Mouse (Mus musculus) 416B (cell line): Measurements from ENCODE around the gene Crtc3.

Experiments
- DNase-seq: peaks from one replicate; pipeline ENCODE4 v3.0.0; 2011; ENCODE audit warnings: low read depth

The Crtc3 gene

GRCm38 (mm10) chr7:80688556-80689220 is at the start of gene Crtc3:
TSS of gene Crtc3 (minus strand) at chr7:80688877.
- peak; percentile 67 for DNase-seq

DNA sequence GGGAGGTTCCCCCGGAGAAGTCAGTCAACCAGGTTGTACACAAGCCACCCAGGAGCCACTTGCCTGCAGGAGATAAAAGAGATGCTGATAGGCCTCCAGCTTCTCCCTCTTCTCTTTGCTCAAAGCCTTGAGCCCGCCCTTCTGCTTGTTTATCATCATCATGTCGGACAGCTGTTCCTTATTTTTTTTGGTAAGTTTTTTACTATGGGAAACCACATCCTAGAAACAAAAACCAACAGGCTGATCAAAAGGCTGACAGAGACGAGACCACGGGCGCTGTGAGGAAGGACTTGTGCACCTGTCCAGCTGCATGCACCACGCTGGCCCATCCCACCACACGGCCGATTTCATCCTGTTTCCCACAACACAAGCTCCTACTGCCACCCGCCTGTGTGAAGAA is 47.5 kb upstream of the Crtc3 start:
- DNase-seq = peak; percentile 28

DNA sequence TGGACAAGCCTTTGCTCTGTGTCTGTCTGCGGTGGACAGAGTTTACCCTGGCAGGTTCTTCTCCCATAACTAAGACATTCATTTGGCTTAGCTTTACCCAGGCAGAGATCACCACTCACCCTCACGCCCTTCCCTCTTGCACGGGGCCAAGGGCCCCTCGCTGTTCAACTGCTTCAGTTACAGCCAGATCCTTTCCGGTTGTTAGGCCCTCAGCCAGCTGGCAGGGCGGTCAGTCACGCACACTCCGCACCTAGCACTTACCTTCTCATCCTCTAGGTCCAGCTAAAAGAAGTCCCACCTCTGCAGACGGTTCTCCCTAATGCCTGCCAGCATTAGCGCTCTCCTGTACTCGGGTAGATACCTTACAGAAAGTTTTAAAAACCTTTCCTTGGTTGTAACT is 44.3 kb upstream of the Crtc3 start:
- DNase-seq = no peak

DNA sequence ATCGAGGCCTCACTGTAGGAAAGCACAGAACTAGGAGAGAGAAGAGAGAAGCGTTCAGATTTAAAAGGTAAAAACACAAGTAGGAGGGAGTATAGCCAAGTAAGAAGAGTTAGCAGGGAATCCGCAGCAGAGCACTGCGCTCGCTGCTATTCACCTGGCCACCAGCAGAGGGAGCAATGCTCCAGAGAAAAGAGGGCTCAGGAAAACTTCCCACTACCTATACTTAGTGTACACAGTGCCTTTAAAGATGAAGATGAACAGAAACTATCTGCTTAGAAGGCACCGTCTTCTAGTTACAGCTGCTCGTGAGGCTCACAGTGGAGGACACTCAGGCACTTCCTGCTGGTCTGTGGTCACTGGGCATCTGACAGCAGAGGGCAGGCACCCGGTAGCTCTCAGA is 41.0 kb upstream of the Crtc3 start:
- peak; percentile 63 for DNase-seq

DNA sequence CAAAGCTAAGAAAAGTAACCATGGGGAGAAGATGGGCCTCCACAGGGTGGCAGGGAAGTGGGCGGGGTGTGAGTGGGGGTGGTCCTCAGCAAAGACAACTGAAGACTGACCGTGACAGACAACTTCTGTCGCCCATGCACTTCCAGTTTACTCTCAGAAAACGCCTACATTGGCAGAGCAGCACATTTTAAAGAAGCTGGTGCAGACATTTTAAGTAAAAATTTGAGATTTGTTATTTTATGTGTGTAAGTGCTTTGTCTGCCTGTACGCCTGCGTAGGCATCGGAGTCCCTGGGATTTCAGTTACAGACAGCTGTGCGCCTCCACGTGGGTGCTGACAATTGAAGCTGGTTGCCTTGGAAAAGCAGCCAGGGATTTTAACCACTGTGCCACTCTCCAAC is 32.4 kb upstream of the Crtc3 start:
- no peak for DNase-seq

DNA sequence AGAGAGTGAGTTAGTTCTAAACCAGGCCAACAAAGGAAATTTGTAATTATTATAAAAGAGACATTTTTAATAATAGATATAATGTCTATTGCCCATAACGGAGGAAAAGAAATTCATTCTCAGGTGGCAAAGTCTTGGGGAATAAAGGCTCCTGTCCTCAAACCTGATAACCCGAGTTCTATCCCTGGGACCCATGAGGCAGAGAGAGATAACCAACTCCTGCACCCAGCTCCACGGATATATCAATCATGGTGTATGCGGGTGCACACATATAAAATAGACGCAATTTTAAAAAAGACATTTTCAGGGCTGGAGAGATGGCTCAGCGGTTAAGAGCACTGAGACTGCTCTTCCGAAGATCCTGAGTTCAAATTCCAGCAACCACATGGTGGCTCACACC is 30.9 kb upstream of the Crtc3 start:
- DNase-seq = no peak

- no peak for DNase-seq
Observed at GRCm38 (mm10) chr7:80719038-80719437, 30.4 kb upstream of the Crtc3 start.

DNA sequence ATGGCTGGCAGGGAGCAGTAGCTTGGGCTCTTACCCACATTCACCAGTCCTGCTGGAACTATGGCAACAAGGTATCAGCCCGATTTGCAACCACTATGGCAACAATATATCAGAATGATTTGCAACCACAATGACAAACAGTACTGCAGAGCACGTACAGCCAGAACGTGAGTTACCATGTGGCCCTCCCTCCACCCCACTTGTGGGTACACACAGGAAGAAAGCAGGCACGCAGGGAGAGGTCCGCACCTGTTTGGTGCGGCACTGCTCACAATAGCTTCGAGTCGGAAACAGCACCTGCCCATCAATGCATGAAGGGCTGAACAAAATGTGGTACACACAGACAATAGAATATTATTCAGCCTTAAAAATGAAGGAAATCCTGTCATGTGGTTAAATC is 29.8 kb upstream of the Crtc3 start:
- no peak for DNase-seq

GRCm38 (mm10) chr7:80716758-80717157 is 28.1 kb upstream of the Crtc3 start:
- DNase-seq = no peak

GRCm38 (mm10) chr7:80715306-80715705 is 26.6 kb upstream of the Crtc3 start:
- DNase-seq = peak; percentile 97

DNA sequence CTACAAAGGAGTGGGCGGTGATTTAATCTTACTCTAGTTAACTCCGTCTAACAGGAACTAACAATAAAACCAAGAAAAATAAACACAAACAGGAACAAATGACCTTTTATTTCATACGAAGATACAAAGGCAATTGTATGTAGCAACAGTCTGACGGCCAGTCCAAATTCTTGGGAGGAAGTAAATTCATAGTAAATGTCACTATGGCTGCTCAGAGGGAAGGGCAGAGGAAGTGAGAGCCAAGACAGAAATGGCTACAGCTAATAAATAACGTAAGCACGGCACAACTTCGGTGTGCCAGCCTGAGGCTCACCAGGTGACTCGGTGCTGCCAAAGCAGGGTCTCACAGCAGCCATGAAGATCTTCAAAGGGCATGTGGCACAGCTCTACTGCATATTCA is 22.8 kb upstream of the Crtc3 start:
- DNase-seq = no peak

DNA sequence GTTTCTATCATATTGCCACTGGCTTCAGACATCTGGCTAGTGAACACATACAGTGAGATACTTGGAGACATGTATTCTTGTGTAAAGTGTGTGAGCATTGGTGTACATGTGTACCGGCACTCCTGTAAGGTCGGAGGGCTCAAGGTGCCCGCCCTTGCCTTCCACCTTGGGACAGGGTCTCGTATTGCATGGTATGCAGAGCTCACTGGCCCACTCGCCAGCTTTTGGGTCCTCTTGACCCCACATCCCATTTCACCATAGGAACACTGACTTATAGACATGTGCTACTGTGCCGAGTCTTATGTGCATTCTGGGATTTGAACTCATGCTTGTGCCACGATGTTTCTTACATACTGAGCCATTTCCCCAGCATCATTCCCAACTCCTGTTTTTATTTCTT is 21.7 kb upstream of the Crtc3 start:
- DNase-seq = no peak

DNA sequence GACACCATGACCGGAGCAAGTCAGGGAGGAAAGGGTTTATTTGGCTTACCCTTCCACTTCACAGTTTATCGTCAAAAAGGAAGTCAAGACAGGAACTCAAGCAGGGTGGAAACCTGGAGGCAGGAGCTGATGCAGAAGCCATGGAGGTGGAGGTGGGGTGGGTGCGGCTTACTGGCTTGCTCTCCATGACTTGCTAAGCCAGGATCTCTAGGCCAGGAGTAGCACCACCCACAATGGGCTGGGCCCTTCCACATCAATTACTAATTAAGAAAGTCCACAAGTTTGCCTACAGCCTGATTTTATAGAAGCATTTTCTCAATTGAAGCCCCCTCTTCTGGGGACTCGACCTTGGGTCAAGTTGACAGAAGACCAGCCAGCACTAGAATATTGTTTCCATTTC is 15.4 kb upstream of the Crtc3 start:
- no peak for DNase-seq

GRCm38 (mm10) chr7:80702510-80702909 is 13.8 kb upstream of the Crtc3 start:
- DNase-seq = no peak

- no peak for DNase-seq
Observed at GRCm38 (mm10) chr7:80699709-80700108, 11.0 kb upstream of the Crtc3 start.

GRCm38 (mm10) chr7:80698940-80699339 is 10.3 kb upstream of the Crtc3 start:
- no peak for DNase-seq

- no peak for DNase-seq
Observed at GRCm38 (mm10) chr7:80697859-80698258, 9.2 kb upstream of the Crtc3 start.

GRCm38 (mm10) chr7:80696903-80697302 is 8.2 kb upstream of the Crtc3 start:
- DNase-seq = peak; percentile 62

GRCm38 (mm10) chr7:80696334-80696733 is 7.7 kb upstream of the Crtc3 start:
- DNase-seq = no peak

- DNase-seq = no peak
Observed at GRCm38 (mm10) chr7:80692472-80692871, 3.8 kb upstream of the Crtc3 start.

- no peak for DNase-seq
Observed at GRCm38 (mm10) chr7:80691131-80691530, 2.5 kb upstream of the Crtc3 start.

DNA sequence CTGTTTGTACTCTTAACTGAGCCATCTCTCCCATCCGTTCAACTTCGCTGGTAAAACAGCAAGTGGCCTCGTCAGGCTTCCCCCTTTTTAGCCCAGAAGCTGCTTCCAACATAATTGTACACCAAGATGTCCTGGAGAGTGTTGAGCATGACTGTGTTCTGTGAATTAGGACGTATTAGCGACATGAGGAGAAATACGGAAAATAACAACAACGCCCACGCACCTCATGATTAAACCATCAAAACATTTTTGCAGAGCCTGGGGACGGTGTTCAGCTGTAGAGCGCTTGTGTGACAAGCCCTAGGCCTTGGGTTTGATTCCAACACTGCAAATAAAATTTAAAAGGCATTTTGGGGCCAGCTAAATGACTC is 529 bp upstream of the Crtc3 start:
- DNase-seq = no peak

- peak; percentile 74 for DNase-seq
Observed at GRCm38 (mm10) chr7:80687721-80688555, 739 bp downstream of the Crtc3 start.

DNA sequence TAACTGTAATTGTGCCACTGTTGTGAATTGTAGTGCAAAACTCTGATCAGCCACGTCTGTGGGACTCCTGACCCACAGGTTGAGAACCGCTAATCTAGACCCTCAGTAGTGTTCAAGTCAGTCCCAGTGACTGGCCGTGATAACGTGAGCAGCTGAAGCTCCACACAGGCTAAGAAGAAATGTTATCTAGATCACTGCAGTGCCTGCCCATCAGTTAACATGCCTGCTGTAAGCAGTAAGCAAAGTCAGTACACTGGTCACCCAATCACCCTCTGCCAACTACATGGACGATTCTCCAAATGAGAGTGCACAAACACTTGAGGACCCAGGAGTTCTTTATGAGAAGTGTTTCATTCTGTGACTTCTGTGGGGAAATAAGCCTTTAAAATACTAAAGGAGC is 3.0 kb downstream of the Crtc3 start:
- DNase-seq = no peak
